Mouse (Mus musculus) embryonic facial prominence, embryonic 12.5 days (tissue): ENCODE data around the gene Arid1b. TPM values are rescaled to one million over a fixed set of nuclear protein-coding genes. Genes with fewer than 3 reads are reported as not detected.
"Not testable (repeated sequence)": the region's sequence is repeated elsewhere in the genome, so short reads cannot be mapped to it uniquely, and the experiment has no call there.

Source experiments
- ATAC-seq: fragments of 200-750 bp; cut with Nextera tagmentation; 2 replicates; pipeline ENCODE4 v1.8.0; 2017; ENCODE audit not compliant: insufficient number of reproducible peaks, insufficient read depth, low FRiP score, low TSS enrichment
- H3K27ac ChIP-seq: fragments of 300-500 bp; sonication (generic); 2 replicates; pipeline ENCODE4 v1.5.1; 2016; ENCODE audit warnings: mild to moderate bottlenecking
- H3K27me3 ChIP-seq: fragments of 300-500 bp; sonication (generic); 2 replicates; pipeline ENCODE4 v1.6.1; 2016; ENCODE audit warnings: mild to moderate bottlenecking, moderate library complexity
- H3K36me3 ChIP-seq: fragments of 300-500 bp; sonication (generic); 2 replicates; pipeline ENCODE4 v1.6.1; 2016; ENCODE audit warnings: mild to moderate bottlenecking
- H3K4me1 ChIP-seq: fragments of 300-500 bp; sonication (generic); 2 replicates; pipeline ENCODE4 v1.6.1; 2016
- H3K4me2 ChIP-seq: fragments of 300-500 bp; sonication (generic); replicated peaks from 2 replicates; pipeline ENCODE4 v1.6.1; 2016; ENCODE audit warnings: mild to moderate bottlenecking, moderate library complexity
- H3K4me3 ChIP-seq: fragments of 300-500 bp; sonication (generic); 2 replicates; pipeline ENCODE4 v1.5.1; 2016; ENCODE audit warnings: mild to moderate bottlenecking
- H3K9ac ChIP-seq: fragments of 300-500 bp; sonication (generic); 2 replicates; pipeline ENCODE4 v1.6.1; 2016; ENCODE audit warnings: mild to moderate bottlenecking, moderate library complexity
- H3K9me3 ChIP-seq: fragments of 300-500 bp; sonication (generic); 2 replicates; pipeline ENCODE4 v1.6.1; 2016; ENCODE audit warnings: mild to moderate bottlenecking, moderate library complexity
- WGBS: fragments of 180-500 bp; shearing (Covaris S2); methylation state at CpG from one replicate; pipeline ENCODE4 v1.1.7; 2016; 5-methylcytosine and 5-hydroxymethylcytosine counted together
- polyA plus RNA-seq: library from polyadenylated mRNA; unstranded; fragments of >200 nt; fragmentation: Nextera tagmentation; extraction: Ambion mirVana; gene quantifications from 2 replicates; pipeline ENCODE4 v1.2.1, GENCODE M21; 2016

Gene Arid1b
- polyA plus RNA-seq, 1 experiment from 2014 or later = 18.5 TPM

DNA sequence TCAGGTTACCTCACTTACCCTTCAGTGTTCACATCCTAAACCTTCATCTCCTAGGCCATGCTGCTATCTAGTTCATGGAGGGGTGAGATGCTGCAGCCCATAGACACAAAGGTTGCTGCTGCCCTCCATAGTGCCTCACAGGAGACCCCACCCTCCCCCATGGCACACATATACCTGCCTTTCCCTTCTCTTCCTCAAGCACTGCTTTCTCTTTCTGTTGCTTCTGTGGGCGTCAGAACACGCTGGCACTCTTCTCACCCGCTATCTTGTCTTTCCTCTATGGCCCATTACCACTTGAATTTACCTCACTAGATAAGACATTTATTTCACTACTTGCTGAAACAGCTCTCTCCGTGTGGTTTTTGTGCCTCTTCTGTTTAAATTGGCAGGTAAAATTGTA is 113.4 kb downstream of the Arid1b start:
- Histone ChIP-seq H3K4me3 (no peak overlapping the region), H3K27me3 (no peaks in the 10 kb centered on the region), H3K27ac (no peak overlapping the region), H3K9me3 (no peaks in the 10 kb centered on the region), H3K9ac (no peak overlapping the region), H3K36me3 (0 out of 2 replicates have a peak, but pooled peaks cover 3% of the 10 kb centered on the region), H3K4me1 (peaks cover 34% of the 10 kb centered on the region), H3K4me2 (no peak overlapping the region)
- ATAC-seq = no peak
- WGBS = 88% methylated on average over 4 of the region's 4 CpGs

DNA sequence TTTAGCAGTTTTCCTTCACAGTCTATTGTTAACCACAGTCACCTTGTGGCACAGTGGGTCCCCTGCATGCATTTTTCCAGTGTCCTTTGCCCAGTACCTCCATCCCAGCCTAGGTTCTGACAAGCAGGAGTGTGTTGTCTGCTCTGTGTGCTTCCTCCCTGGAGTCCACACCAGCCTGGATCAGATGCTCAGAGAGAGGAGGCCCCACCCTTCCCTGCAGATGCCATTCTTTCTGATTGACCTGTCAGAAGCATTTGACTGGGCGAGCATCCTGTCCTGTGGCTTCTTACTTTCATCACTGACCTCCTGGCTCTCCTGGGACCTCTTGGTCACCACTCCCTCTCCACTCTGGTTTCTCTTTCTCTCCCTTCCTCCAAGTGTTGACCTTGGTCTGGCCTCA is 113.9 kb downstream of the Arid1b start:
- Histone ChIP-seq H3K36me3 (0 out of 2 replicates have a peak, but pooled peaks cover 3% of the 10 kb centered on the region), H3K4me3 (no peak overlapping the region), H3K4me2 (no peak overlapping the region), H3K4me1 (peaks cover 34% of the 10 kb centered on the region), H3K27ac (no peak overlapping the region), H3K9me3 (no peaks in the 10 kb centered on the region), H3K27me3 (no peaks in the 10 kb centered on the region), H3K9ac (no peak overlapping the region)
- no peak; the same call in 1 of the 2 replicates for ATAC-seq
- 64% methylated on average over 1 of the region's 1 CpGs for WGBS

DNA sequence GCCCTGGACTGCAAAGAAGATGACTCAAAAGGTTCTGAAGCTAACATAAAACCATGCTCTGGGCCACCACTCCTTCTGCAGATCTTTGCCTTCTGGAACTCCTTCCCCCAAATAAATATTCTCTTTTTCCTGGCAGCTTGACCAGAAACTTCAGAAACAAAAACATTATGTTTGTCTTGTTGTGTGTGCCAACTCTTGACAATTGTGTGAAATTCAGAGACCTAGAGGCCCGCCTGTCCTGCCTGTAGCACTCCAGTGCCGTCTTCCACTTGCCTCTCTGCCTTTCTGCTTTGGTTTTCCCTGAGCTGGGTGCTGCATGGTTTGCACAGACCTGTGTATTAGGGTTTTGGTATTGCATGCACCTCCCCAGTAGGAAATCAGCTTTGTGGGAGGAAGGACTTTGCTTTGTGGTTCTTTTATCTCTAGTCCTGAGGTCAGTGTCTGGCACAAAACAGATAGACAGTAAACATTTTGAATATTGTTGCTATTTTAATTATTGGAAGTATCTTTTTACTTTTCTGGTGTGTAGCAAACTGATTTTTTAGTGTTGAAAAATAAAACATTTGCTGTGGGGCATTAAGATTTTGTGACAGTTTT is 114.5 kb downstream of the Arid1b start:
- H3K4me1 ChIP-seq = peaks cover 34% of the 10 kb centered on the region
- H3K4me2 ChIP-seq = no peak overlapping the region

GRCm38 (mm10) chr17:5109343-5109742 is 115.2 kb downstream of the Arid1b start:
- no peak overlapping the region for H3K4me3 ChIP-seq
- WGBS = 85% methylated on average over 8 of the region's 8 CpGs
- H3K27ac ChIP-seq = no peak overlapping the region
- H3K9me3 ChIP-seq = no peaks in the 10 kb centered on the region
- H3K9ac ChIP-seq = no peak overlapping the region
- no peak for ATAC-seq
- peaks cover 31% of the 10 kb centered on the region for H3K4me1 ChIP-seq
- H3K27me3 ChIP-seq = no peaks in the 10 kb centered on the region
- H3K4me2 ChIP-seq = no peak overlapping the region
- 0 out of 2 replicates have a peak, but pooled peaks cover 3% of the 10 kb centered on the region for H3K36me3 ChIP-seq

More for the DNA sequence above, 114.5 kb downstream of the Arid1b start:
- Histone ChIP-seq H3K27me3 (no peaks in the 10 kb centered on the region), H3K4me3 (no peak overlapping the region), H3K9ac (no peak overlapping the region), H3K9me3 (no peaks in the 10 kb centered on the region), H3K27ac (no peak overlapping the region), H3K36me3 (0 out of 2 replicates have a peak, but pooled peaks cover 3% of the 10 kb centered on the region)
- ATAC-seq = no peak
- WGBS = 82% methylated on average over 2 of the region's 2 CpGs

GRCm38 (mm10) chr17:5110159-5110558 is 116.0 kb downstream of the Arid1b start:
- no peak for ATAC-seq
- H3K9ac ChIP-seq = no peak overlapping the region
- WGBS = 87% methylated on average over 4 of the region's 4 CpGs
- no peak overlapping the region for H3K27ac ChIP-seq
- no peak overlapping the region for H3K4me3 ChIP-seq
- H3K36me3 ChIP-seq = 0 out of 2 replicates have a peak, but pooled peaks cover 3% of the 10 kb centered on the region
- no peaks in the 10 kb centered on the region for H3K9me3 ChIP-seq
- H3K4me1 ChIP-seq = peaks cover 23% of the 10 kb centered on the region
- H3K4me2 ChIP-seq = no peak overlapping the region
- H3K27me3 ChIP-seq = no peaks in the 10 kb centered on the region

DNA sequence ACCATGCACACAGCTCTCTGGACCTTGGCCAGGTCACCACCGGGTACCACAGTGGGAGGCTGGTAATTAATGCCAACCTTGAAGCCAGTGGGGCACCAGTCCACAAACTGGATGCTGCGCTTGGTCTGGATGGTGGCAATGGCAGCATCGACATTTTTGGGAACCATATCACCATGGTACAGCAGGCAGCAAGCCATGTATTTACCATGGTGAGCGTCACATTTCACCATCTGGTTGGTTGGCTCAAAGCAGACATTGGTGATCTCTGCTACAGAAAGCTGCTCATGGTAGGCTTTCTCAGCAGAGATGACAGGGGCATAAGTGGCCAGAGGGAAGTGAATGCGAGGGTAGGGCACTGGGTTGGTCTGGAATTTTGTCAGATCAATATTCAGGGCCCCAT is 116.8 kb downstream of the Arid1b start:
- not testable (repeated sequence) for H3K9me3 ChIP-seq, H3K27me3 ChIP-seq, H3K4me2 ChIP-seq, ATAC-seq, H3K36me3 ChIP-seq, H3K4me3 ChIP-seq, H3K27ac ChIP-seq, H3K9ac ChIP-seq
- H3K4me1 ChIP-seq = peaks cover 18% of the 10 kb centered on the region
- WGBS = 92% methylated on average over 5 of the region's 5 CpGs

- 84% methylated on average over 4 of the region's 4 CpGs for WGBS
- H3K4me3 ChIP-seq = no peak overlapping the region
- H3K4me2 ChIP-seq = no peak overlapping the region
- no peak for ATAC-seq
- H3K9ac ChIP-seq = no peak overlapping the region
- no peak overlapping the region for H3K27ac ChIP-seq
- H3K4me1 ChIP-seq = peaks cover 9% of the 10 kb centered on the region; the same call in 1 of the 2 replicates
- no peaks in the 10 kb centered on the region for H3K9me3 ChIP-seq
- H3K27me3 ChIP-seq = no peaks in the 10 kb centered on the region
- H3K36me3 ChIP-seq = 0 out of 2 replicates have a peak, but pooled peaks cover 3% of the 10 kb centered on the region
Measured at GRCm38 (mm10) chr17:5112116-5112515, 118.0 kb downstream of the Arid1b start.

DNA sequence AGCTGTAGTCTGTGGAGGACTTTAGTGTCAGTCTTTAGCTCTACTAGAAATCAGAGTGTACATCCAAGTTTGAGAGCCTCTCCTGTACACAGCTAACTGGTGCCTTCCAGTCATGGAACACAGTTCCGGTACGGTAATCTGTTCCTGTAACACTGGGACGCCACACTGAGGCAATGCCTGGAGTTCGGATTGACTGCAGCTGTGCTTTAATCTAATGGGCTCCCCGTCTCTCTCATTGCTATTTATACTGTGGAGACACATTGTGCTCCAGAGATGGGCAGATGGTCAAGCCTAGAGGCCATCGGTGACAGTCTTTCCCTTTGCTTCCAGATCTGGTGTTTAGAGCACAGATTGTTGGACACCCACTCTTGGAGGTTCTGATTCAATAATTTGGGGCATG is 121.8 kb downstream of the Arid1b start:
- Histone ChIP-seq H3K9me3 (no peaks in the 10 kb centered on the region), H3K27ac (no peak overlapping the region), H3K4me3 (no peak overlapping the region), H3K36me3 (0 out of 2 replicates have a peak, but pooled peaks cover 3% of the 10 kb centered on the region), H3K9ac (no peak overlapping the region), H3K27me3 (no peaks in the 10 kb centered on the region), H3K4me1 (no peaks in the 10 kb centered on the region), H3K4me2 (no peak overlapping the region)
- 87% methylated on average over 6 of the region's 6 CpGs for WGBS
- no peak for ATAC-seq

GRCm38 (mm10) chr17:5116990-5117389 is 122.9 kb downstream of the Arid1b start:
- 68% methylated on average over 2 of the region's 2 CpGs for WGBS
- H3K9me3 ChIP-seq = no peaks in the 10 kb centered on the region
- no peaks in the 10 kb centered on the region for H3K4me1 ChIP-seq
- H3K4me3 ChIP-seq = no peak overlapping the region
- H3K27me3 ChIP-seq = no peaks in the 10 kb centered on the region
- no peak overlapping the region for H3K27ac ChIP-seq
- no peak for ATAC-seq
- no peaks in the 10 kb centered on the region for H3K36me3 ChIP-seq
- H3K9ac ChIP-seq = no peak overlapping the region
- H3K4me2 ChIP-seq = no peak overlapping the region

- H3K9ac ChIP-seq = no peak overlapping the region
- no peaks in the 10 kb centered on the region for H3K27me3 ChIP-seq
- no peak overlapping the region for H3K27ac ChIP-seq
- no peak overlapping the region for H3K4me2 ChIP-seq
- H3K4me1 ChIP-seq = no peaks in the 10 kb centered on the region
- no peaks in the 10 kb centered on the region for H3K36me3 ChIP-seq
- no peak overlapping the region for H3K4me3 ChIP-seq
- no peak for ATAC-seq
- WGBS = 87% methylated on average over 4 of the region's 4 CpGs
- no peaks in the 10 kb centered on the region for H3K9me3 ChIP-seq
Measured at GRCm38 (mm10) chr17:5118171-5118570, 124.0 kb downstream of the Arid1b start.

DNA sequence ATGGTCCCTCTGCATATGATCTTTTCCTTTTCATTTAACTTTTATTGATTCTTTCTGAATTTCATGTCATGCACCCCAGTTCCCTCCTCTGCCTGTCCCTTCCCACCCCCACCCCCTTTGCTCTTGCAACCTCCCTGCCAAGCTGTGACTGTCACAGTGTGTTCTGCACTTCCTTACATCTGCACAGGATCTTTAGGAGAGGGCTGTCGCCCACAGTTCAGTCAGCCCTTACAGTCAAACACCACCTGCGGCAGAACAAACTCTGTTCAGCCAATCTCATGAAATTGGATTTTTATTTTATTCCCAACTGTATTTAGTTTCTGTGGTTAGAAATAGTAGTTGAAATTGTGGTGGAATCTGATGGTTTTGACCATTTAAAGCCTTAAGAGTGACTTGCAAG is 130.5 kb downstream of the Arid1b start:
- H3K4me3 ChIP-seq = no peak overlapping the region
- WGBS = 72% methylated on average over 2 of the region's 2 CpGs
- H3K9me3 ChIP-seq = no peaks in the 10 kb centered on the region

DNA sequence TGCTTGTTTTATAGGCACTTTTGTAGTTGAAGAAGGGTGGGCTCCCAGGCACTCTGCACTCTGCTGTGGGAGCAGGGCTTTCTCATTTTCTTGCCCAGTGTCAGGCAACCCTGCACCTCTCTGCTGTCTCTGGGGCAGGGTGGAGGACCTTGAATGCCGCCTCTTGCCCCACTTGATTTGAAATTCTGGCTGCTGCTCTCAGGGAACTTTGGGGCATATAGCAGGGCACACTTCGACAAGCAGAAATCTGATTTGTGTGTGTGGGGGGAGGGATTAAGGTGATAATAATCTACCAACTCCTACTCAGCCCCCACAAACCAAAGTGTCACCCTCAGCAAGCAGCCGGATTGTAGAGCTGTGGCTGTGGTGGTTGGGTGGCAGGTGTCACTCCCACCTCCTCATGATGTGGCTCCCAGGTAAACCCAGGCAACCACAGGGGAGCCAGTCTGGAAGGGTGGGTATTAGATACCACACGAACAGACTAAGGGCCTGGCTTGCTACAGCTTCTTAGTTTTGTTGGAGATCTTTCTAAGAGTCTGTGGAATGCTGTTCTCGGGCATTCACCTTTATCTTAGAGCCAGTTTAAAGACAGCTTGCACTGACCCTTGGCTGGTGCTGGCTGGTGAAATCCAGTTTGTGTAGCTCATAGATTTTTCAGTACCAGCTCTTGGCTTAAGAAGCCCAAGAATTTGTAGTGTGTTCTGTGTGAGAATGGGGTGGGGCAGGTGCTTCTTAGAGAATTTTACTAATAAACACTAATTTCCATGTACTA is 131.1 kb downstream of the Arid1b start:
- H3K4me2 ChIP-seq = no peak overlapping the region
- H3K4me3 ChIP-seq = no peak overlapping the region
- H3K4me1 ChIP-seq = peaks cover 34% of the 10 kb centered on the region
- no peaks in the 10 kb centered on the region for H3K36me3 ChIP-seq
- H3K9ac ChIP-seq = no peak overlapping the region
- 77% methylated on average over 5 of the region's 5 CpGs for WGBS
- H3K27me3 ChIP-seq = no peaks in the 10 kb centered on the region
- H3K9me3 ChIP-seq = no peaks in the 10 kb centered on the region
- H3K27ac ChIP-seq = no peak overlapping the region
- ATAC-seq = no peak

More for the DNA sequence above, 130.5 kb downstream of the Arid1b start:
- peaks cover 32% of the 10 kb centered on the region for H3K4me1 ChIP-seq
- ATAC-seq = no peak
- no peak overlapping the region for H3K9ac ChIP-seq
- H3K4me2 ChIP-seq = no peak overlapping the region
- no peaks in the 10 kb centered on the region for H3K36me3 ChIP-seq
- H3K27me3 ChIP-seq = no peaks in the 10 kb centered on the region
- H3K27ac ChIP-seq = no peak overlapping the region
